Mouse (Mus musculus): ENCODE data around the gene Mmp8.

GRCm38 (mm10) chr9:7553536-7553935, 4.7 kb upstream of the Mmp8 start:
- no peak for TF ChIP-seq POLR2A (IDR thresholded peaks at IDR 0.05; ENCODE audit: borderline replicate concordance, extremely low read depth, low read depth, low read length)
- no peak for TF ChIP-seq CTCF (IDR thresholded peaks at IDR 0.05; ENCODE audit: insufficient read depth, low read length)

Measured in lung, adult 2 months (tissue).